Mouse (Mus musculus) kidney, postnatal 14 days (tissue): ENCODE results near the gene Morn5.

Experiments used
- DNase-seq: peaks from one replicate; pipeline ENCODE4 v3.0.0; 2022; ENCODE audit warnings: mixed read lengths

Morn5 gene

DNA sequence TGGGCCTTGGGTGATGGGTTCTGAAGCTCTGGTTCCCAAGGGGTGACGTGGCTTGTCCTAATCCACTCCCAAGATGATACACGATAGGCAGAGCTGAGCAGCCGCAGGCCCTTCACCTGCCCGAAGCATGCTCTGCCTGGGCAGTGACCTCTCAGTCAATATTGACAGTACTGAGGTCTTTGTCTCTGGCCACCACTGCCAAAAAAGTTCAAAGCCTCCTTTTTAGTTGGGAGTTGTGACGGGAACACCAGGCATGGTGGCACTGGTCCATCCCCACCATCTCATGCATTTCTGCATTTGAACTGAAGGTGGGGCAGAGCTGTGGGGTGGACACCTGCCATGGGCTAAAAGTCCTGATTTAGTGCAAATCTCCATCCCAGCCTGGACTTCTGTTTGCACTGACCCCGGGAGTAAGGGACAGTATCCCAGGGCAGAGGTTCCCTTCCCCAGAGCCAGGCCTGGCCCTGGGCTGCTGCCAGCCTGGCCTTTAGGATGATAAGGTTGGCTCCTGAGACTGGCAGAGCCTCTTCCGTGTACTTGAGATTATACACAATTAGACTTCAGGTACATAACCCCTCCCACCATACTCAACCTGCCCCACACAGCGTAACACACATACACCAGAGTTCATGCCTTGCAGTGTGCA, 22.5 kb downstream of the Morn5 start:
- no peak for DNase-seq

DNA sequence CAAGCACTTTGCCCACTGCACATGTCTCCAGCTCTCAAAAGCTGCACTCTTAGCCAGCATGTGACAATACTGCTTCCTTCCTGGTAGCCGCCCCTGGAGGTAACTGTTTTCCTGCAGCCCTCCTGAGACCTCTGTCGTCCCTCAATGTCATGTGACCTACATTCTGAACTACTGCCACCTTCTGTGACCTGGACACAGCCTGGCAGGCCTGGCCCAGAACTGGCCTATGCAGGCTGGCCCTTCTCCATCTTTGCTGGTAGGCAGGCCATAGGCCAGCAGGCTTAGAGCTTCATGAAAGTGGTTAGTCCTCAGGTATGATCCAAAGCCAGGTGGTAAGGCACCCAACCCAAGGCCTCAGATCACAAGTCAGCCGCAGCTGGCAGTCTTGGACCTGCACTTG, 24.5 kb downstream of the Morn5 start:
- DNase-seq, result no peak

DNA sequence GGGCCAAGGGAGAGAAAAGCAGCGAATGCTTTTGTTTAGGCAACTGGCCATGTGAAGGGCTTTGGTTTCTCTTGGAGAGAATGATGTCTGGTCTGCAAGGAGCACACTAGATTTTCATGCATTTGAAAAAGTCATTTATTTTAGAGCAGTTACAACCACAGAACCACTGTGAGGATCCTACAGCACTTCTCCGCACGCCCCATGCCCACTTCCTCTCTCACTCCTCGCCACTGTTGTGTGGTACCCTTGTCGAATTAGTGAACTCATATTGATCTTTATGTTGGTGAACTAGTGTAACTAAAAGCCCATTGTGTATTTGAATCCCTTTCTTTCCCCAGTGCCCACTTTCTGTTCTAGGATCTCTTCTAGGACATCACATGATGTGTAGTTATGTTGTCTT, 26.0 kb downstream of the Morn5 start:
- no peak for DNase-seq

DNA sequence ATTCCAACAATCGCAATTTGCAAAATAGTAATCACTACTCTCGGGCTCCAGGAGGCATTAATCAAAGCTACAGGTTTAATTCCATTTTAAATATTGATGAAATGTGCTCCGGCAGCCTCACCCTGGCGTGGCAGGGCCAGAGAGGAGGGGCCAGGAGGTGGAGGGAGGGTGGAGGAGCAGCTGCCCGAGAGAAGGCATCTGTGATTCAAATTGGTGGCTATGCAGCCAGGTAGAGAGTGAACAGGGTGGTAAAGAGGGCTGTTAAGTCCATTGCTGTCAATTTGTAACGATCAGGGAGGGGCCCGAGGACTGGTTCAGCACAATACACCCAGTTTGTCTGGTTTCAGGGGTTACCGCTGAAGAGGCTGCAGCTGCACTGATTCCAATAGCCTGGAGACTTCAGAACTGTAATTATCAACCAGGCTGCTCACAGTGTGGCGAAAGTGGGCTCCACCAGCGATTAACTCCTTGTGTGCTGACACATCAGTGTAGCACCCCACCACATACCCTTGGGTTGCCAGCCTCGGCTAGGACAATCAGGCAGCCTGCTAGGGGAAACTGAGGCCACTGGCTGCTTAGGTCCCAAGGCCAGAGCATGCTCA, 28.0 kb downstream of the Morn5 start:
- no peak for DNase-seq

DNA sequence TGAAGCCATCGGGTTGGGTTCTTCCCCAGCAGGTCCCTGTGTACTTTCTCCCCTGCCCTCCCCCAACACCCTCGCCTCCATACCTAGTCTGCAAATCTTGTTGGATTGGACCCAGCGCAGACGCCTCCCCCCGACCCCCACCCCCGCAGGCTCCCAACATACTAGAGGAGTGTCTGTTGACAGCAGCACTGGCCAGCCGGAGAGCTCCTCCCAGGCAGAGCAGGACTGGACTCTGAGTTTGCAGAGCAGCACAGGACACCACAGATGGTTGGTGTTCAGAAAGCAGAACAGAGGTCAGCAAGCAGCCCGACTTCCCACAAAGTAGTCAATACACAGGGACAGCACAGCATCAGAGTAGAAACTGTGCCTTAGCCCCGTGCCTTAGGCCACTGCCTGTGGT, 32.2 kb downstream of the Morn5 start:
- peak; percentile 67 for DNase-seq

DNA sequence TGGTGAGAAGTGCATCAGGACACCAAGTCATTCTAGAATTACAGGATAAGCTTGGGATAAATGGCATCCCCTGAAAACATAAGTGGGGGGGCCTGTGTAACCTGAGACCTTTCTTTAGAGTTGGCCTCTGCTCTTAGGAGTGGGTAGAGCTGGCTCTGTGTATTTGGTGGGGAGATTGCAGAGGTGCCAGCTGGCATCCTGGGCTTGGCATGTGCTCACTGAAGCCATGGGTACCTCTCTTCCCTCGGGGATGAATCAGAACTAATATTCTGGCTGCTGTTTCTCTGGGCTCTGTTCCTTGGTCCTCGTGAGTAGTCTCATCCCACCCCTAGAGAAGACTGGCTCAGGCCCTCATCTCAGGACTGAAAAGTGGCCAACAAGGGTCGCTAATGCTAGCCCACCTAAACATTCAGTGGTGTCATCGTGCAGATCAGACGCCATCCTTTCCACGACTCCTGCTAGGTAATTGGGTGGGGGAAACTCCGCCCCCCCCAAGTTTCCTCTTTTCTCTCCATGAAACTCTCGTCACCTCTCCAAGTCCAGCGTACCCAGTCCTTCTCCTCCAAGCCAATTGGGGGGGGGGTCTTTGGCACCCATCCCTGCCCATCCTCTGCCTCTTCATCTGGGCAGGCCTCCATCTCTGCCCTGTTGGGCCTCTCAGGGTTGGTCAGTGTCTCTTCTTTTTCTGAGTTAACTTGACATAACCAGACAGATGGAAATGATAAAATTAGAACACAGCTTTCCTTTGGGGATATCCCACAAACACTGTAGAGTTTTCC, 33.7 kb downstream of the Morn5 start:
- DNase-seq, result no peak

DNA sequence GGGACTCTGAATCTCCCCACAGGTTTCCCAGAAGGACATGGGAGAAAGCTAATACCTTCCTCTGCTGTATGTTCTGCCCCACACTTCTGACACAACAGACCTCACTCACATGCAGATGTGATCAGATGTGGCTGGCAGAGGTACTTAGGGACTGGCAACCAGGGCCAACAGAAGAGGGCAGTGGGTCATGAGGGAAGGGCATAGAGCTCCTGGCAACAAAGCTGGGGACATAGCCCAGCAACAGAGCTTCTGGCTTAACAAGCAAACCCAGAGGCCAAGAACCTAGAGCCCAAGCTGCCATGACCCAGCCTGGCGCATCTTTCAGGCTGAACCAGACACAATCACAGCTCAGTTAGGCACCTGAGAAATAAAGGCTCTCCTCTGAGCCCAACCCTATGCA, 35.8 kb downstream of the Morn5 start:
- no peak for DNase-seq

DNA sequence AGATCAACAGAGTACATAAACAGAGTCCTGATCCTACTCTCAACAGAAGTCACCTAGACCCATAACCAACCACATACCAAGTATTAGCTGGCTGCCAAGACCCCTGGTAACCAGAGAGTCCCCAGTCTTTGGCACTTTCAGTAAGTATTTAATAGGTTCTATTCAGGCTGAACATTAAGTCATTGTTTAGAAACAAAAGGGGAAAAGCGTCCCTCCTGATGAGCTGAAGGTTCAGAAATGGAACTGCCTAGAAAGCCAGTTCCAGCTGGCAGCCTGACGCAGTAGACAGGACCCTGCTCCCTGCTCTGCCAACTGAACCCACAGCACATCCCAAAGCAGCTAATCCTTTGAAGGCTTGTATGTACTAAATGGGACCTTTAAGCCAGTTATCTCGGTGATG, 39.9 kb downstream of the Morn5 start:
- DNase-seq, result no peak

DNA sequence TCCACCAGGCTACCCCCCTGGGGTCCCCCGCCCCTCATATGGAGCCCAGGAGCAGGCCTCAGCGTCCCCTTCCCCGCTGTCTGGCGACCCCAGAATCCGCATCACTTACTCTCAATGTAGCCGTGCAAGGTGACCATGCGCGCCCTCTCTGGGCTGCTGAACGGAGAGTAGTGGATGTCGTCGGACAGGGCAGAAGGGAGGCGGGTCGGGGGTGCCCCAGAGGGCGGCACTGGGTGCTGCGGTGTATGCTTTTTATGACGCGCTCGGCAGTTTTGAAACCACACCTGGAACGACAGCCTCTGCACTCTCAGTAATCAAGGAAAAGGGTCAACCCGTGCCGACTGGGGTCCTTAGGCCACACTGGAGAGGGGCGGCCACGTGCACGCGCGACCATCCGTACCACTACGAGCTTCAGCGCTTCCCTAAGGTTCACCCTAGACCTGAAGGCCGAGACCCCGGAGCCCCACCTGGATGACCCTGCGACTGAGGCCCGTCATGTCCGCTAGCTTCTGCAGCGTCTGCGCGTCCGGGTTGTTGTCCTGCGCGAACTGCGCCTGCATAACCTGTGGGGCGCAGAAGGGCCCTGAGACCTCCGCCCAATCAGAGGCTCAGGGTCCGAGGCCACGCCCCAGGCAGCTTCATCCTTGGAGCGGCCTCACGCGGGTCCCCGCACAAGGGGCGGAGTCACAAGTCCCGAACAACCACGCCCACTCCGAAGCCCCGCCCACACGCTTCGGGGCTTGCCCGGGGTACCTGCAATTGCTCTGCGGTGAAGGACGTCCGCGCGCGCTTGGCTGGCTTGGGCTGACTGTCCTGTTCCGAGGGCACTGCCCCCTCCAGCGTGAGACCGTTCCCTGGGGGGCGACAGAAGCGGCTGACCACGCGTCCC, 41.8 kb downstream of the Morn5 start:
- peak; percentile 78 for DNase-seq

DNA sequence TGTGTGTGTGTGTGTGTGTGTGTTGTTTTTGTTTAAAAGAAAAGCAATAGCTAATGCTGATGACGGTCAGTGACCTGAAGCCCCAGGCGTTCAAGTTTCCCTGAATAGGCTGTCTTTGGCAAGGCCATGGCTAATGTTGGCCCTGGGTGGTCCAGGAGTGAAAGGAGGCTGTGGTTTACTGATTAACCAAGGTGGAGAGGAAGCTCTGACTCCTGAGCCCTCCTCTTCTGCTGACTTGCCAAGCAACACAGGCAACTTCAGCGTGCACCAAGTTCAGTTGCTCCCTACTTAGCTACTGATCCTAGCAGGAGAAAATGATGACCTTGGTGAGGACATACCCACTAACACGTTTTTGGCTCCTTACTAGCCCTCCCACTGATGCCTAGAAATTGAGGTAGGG, 43.5 kb downstream of the Morn5 start:
- DNase-seq, result peak; percentile 63

DNA sequence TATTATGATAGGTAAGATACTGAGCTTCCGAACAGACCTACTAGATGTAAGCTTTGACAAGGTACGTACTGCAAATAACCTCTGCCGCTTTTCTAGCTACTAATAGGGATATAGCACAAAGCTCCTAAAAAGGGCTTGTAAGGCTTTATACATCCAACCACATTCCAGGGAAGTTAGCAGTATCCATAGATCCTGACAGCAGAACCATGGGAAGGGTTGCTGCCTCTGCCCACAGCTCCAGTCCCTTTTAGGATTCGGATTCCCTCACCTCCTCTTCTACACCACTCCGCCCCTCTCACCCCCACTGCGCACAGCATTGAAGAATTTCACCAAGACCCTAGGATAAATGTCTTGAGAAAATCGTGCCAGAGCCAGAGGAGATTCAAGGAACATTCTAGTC, 44.0 kb downstream of the Morn5 start:
- no peak for DNase-seq

DNA sequence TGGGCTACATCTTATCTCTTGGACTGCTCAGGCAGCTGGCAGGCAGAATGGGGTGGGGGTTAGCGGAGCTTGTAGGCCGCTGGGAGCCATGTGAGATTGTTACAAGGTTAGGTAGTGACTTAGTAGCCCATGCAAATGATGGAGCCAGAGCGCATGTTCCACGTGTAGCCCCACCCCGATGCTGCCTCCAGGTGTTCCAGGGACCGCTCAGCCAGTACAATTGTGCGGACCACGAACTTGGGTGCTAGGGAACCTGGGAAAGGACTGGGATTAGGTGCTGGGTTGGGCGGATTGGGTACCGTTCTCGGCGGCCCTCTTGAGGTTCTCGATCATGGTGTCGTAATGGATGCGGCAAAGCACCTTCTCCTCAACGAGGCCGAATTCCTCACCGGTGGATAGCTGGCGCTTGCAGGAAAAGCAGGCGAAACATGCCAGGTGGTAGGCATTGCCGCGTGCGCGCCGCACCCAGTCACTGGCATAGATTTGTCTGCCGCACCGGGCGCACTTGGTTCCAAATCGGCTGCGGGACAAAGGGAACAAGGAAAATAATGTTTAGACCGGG, 44.7 kb downstream of the Morn5 start:
- DNase-seq, result no peak

DNA sequence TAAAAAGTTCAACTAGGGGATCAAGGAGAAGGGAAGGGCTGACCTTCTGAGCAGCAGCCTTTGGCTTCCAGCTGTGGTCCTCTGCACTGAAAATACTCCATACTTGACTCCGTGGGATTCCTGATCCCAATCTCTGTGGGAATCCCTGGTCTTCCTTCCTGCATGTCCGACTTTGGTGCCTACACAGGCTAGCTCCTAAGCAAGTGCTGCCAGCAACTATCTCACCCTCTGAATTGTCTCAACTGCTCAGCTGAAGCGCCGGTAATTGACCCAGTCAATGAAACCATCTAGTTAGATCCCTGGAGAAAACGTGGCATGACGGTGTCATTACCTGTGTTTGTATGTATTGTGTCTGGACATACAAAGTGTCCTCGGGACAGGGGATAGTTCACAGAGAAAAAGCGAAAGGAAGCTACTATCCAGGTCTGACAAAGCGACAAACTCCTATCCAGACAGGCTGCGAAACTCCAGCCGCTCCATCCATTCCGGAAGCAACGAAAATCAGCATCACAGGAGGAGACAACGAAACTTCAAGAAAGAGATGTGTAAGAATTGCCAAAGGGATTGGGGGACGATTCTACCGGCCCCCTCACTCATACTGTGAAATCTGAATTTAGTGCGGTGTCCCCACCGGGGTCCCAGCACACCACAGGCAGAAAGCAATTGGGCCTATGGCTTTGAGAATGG, 48.0 kb downstream of the Morn5 start:
- DNase-seq, result no peak

DNA sequence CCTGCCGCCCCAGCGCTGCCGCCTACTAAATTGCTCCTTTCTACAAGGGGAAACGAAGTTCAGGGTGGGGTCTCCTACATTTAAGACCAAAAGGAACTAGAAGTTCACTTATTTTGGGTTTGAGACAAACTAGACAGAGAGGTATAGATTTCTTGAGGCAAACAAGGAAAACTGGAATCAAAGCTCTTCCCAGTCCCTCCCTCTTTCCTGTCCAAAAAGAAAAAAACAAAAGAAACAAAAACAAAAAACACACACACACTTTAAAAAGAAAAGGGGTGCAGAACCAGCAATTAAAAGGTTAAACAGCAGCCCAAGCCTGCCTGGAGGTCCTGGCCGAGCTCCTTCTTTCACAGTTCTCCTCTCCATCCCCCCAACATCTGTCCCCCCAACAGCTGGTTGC, 48.8 kb downstream of the Morn5 start:
- no peak for DNase-seq

DNA sequence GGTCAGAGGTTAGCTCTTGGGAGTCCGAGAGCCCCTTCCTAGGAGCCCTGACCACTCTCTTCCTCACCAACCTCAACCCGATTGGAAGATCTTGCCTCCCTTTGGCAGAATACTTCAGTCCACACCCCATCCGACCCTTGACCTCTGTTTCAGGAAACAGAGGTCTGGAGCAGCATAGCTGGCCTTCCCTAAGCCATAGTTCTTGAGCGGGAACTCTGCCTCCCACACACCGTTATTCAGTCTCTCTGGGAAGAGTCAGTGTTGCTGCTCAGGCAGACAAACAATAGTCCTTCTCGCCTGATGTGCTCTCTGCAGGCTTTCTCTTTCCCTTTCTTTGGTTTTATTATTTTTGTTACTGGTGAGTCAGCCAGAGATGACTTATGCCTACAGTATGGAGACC, 50.5 kb downstream of the Morn5 start:
- no peak for DNase-seq

DNA sequence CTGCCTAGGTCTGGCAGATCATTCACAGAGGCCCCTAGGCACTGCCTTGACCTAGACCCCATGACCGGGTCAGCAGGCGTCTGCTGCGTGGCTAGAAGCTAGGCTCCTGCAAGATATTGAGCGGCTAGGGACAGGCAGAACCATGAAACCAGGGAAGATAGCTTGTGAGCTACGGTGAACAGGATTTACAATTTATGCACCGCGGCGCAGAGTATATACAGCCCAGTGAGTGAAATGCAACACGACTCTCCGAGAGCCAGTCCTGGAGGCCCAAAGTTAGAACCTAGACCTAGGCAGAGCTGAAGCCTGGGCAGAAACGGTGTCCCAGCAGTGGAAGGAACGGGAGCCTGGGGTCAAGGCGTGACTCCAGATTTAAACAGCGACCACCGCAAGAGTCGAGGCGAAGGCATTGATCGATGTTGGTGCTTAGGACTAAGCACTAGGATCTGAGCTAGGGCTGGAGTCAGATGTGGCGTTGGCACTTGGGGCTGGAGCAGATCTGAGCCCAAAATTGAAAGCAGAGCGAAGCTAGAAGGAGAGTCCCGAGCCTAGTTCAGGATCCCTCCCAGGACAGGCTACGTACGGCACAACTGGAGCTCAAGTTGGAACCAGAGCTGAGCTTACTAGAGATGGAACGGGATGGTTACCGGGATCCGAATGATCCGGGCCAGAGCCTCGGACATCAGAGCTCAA, 52.8 kb downstream of the Morn5 start:
- DNase-seq, result no peak

DNA sequence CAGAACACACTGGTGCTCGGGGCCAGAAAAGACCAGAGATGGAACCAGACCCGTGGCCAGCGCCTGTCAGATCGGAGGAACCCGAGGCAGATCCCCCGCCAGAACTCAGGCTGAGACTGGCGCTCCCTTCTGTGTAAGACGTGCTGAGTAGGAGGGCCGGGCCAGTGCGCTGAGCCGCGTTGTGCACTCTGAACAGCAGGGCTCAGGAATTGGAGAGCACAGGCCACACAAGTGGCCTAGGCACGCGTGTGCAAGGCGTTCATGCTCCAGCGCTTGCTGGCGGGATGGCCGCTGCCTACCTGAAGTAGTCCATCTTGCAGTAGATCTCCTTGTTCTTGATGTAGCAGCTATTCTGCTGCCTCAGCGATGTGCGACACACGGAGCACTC, 53.3 kb downstream of the Morn5 start:
- DNase-seq, result no peak

DNA sequence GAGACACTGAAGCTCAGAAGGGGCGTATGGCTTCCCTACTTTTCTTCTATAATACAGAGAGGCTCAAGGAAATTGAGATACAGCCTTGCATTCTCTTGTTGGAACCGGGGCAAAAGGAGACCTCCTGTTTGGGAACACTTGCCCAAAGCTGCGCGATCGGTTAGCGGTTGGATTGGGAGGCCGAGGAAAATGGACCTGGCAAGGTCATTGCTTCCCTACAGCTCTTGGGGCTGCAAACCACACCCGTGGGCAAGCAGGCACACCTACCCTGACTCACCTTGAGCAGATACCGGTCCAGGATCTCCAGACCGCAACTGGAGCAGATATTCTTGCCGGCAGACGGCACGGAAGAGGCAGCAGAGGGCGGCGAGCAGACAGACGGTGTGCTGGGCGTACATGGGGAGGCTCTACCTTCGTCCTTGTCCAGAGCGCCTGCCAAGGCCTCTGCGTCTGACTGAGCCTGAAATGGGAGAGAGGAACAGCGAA, 53.9 kb downstream of the Morn5 start:
- DNase-seq, result no peak

DNA sequence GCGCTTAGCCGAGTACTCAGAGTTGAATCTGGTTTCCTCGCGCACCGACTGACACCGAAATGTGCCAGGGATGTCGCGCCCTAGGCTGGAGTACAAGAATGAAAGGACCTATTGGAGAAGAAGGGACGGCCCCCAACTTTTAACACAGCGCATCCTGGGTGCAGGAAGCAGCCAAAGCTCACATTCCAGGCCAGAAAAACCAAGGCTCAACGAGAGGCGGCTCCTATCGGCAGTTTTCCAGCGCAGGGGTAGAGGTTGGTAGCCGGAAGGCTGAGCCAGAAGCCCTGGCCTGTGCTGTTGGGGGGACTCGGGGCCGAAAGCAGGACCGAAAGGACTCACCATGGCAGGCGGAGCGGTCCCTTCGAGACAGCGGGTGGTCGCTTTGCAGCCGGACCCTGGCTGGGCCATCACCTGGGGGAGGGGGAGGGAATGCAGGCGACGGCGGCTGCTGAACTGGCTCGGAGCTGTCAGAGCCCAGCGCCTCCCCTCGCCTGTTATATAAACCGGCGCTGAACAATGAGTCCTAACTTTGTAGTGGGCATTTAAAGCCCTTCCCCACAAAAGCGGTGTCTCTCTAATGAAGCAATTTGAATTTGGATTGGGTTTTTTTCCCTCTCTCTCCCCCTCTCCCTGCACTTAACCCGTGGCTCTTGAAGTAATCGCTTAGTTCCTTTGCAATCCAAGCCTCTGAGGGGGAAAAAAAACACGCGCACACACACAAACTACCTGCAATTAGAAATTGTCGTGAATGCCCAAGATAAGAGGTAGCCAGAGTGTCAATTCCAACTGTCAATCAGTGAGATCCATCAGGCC, 54.5 kb downstream of the Morn5 start:
- no peak for DNase-seq

DNA sequence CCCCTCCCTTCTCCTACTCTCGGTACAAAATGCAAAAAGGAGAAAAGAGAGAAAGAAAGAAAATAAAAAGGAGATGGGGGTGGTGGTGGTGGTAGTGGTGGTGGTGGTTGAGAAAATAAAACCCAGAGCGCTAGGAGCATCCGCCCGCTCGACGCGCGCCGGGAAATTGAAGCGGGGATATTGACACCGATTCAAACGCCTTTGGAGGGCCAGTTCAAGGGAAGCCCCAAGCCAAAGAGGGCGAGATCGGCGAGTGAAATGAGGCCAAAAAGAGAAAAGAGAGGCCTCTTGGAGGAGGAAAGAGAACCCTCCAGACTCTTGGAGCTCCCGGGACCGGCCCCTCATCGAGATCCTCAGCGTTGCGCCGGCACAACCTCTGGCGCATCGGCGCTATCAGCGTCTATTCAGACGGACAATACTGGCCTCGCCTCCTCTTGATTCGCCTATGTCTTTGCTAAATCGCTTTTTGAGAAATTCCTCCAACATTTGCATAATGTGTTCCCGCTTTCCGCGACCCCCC, 55.2 kb downstream of the Morn5 start:
- no peak for DNase-seq
